Mouse (Mus musculus): Measurements from ENCODE around the gene Lgr5. TPM values are rescaled to one million over a fixed set of nuclear protein-coding genes. Genes with fewer than 3 reads are reported as not detected.

The Lgr5 gene
- total RNA-seq, 2 experiments from 2014 or later, result 33.8 to 33.9 TPM

- DNase-seq (ENCODE audit: low spot score in 2 of 2), result no peak
Observed at GRCm38 (mm10) chr10:115510959-115511358, 76.6 kb downstream of the Lgr5 start.

- DNase-seq (ENCODE audit: low spot score in 2 of 2), result no peak
Observed at GRCm38 (mm10) chr10:115505631-115506239, 81.8 kb downstream of the Lgr5 start.

- no peak for DNase-seq (ENCODE audit: low spot score in 2 of 2)
Observed at GRCm38 (mm10) chr10:115505155-115505554, 82.4 kb downstream of the Lgr5 start.

DNA sequence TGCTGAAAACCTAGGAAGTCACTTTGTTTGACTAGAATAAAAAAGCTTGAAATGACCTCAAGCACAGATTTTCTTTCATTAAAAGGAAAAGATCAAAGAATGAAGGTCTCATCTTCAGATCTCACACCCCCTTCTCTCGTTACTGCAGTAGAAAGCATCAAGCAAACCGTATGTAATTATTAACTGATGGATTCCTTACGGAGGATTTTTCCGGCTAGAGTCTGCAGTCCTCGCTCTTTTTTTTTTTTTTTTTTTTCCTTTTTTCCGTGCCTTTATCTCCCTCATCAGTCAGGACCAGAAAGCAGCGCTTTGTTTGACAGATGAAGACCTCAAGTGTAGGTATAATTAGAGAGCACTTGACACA is 93.8 kb downstream of the Lgr5 start:
- no peak for DNase-seq (ENCODE audit: low spot score in 2 of 2)

- DNase-seq (ENCODE audit: low spot score in 2 of 2), result no peak
Observed at GRCm38 (mm10) chr10:115492956-115493777, 94.4 kb downstream of the Lgr5 start.

DNA sequence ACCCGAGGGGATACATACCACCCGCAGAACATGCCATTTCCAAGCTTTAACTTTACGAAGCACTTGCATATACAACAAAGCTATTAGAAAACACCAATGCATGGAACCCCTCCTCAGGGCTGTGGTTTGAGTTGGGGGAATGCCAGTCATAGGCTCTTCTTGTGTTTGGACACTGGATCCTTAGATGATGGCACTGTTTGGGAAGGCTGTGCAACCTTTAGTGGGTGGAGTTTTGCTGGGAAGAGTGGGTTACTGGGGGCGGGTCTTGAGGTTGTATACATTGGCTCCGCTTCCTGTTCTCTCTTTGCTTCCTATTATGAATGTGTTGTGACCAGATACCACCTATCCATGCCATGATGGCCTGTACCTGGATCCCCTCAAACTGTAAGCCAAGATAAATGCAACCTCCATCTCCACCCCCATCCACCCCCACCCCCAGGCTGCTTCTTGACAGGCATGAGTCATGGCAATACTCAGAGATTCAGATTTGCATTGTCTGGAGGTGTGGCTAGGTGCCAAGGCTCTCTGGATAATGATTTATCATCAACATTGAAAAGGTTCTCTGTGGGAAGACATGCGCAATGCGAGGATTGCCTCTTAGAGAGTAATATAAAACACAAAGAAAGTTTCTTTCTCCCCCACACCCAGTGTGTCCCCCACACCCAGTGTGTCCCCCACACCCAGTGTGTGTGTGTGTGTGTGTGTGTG is 95.6 kb downstream of the Lgr5 start:
- no peak for DNase-seq (ENCODE audit: low spot score in 2 of 2)

DNA sequence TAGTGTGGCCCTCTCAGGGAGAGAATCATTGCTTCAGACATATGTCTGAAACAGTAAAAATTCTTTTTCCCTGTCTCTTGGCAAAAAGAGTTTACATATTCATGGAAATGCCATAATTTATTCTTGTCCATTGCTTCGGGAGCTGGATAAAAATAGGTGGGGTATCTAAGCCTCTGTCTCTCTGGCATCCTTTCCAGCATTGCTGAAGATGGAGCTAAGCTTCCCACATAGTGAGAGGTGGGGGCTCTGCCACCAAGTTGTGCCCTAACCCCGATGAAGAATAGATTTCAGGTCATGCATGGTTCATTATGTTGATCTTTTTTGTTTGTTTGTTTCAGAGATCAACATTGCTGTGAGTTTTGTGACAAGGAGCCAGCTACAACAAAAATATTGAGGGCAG is 102.0 kb downstream of the Lgr5 start:
- no peak for DNase-seq (ENCODE audit: low spot score in 2 of 2)

- DNase-seq (ENCODE audit: low spot score in 2 of 2), result no peak
Observed at GRCm38 (mm10) chr10:115484660-115485059, 102.9 kb downstream of the Lgr5 start.

DNA sequence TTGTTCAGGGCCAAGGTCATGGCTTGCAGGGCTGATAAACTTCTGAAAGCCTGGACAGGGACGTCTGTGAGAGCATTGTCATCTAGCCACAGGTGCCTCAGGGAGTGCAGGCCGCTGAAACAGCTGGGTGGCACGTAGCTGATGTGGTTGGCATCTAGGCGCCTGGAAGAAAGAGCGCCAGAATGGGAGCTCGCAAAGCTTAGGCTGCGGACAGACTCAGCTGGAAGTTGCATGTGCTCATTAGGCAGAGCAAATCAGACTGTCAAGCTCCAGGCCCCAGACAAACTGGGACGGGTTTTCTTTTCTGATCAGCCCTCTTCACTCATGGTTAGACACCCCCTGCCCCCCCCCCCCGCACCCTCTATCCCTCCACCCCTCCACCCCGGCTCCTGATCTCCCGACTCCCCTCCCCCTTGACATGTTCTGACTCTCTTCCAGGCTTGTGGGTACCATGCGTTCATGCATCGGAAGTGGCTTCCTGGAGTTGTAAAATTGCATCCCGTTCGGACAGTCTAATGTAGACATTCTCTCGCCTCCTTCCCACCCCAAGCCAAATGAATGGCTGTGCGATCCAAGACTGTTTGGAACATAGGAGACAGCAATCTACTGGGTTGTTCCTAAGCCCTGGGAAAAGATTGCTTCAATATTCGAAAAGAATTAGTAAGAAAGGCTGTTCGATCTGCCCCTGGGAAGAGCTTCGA is 109.0 kb downstream of the Lgr5 start:
- no peak for DNase-seq (ENCODE audit: low spot score in 2 of 2)

- DNase-seq (ENCODE audit: low spot score in 2 of 2), result no peak
Observed at GRCm38 (mm10) chr10:115476506-115476905, 111.1 kb downstream of the Lgr5 start.

- no peak for DNase-seq (ENCODE audit: low spot score in 2 of 2)
Observed at GRCm38 (mm10) chr10:115475000-115475550, 112.5 kb downstream of the Lgr5 start.

- no peak for DNase-seq (ENCODE audit: low spot score in 2 of 2)
Observed at GRCm38 (mm10) chr10:115473213-115473961, 114.2 kb downstream of the Lgr5 start.

DNA sequence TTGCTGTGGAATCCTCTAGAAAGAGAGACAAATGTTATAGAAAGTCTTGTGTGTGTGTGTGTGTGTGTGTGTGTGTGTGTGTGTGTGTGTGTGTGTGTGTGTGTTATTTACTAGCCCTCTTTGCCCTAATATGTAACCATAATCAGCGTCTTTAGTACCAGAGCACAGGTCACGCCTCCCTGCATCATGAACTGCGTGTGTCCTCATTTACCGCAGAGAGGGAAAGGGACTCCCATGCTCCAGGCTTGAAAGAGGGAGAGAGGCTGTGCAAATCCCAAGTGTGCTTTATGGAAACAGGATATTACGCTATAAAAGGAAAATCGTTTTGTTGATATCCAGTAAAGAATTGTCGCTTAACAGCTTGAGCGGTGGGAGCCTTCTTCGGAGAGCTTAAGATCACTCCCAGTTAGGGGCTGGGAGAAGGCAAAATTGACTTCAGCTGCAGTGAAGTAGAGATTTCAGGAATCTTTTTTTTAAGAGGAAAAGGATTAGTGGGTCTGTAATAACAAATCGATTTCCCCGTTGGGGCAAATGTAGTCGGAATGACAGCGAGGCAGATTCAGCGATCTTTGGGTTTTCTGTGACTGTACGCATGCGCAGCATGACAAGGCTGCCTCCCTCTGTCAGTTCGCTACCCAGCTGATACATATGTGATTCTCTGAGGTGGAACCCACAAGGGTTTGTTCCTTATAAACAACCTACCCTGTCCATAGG is 116.8 kb downstream of the Lgr5 start:
- DNase-seq (ENCODE audit: low spot score in 2 of 2), result no peak

- no peak for DNase-seq (ENCODE audit: low spot score in 2 of 2)
Observed at GRCm38 (mm10) chr10:115469040-115469439, 118.5 kb downstream of the Lgr5 start.

- DNase-seq (ENCODE audit: low spot score in 2 of 2), result no peak
Observed at GRCm38 (mm10) chr10:115468632-115469031, 118.9 kb downstream of the Lgr5 start.

GRCm38 (mm10) chr10:115467985-115468384 is 119.6 kb downstream of the Lgr5 start:
- DNase-seq (ENCODE audit: low spot score in 2 of 2), result no peak

DNA sequence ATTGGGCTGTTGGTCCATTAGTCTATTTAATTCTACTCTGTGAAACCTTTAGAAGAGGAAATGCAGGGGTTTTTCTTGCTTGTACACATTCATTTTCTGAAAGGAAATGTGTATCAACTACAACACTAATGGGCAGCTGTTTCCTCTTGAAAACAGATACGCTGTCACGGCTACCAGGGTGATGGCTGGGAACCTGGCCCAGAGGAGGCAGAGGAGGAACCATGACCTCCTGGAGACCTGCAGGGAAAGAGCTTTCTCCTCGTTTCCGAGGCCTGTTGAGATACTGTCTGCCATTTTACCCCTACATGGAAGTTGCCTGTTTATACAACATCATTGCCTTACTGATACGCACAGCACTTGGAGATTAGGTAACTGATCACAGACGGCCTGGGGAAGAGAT is 121.8 kb downstream of the Lgr5 start:
- DNase-seq (ENCODE audit: low spot score in 2 of 2), result no peak

GRCm38 (mm10) chr10:115465072-115465471 is 122.5 kb downstream of the Lgr5 start:
- DNase-seq (ENCODE audit: low spot score in 2 of 2), result no peak

- DNase-seq (ENCODE audit: low spot score in 2 of 2), result no peak
Observed at GRCm38 (mm10) chr10:115462646-115463045, 124.9 kb downstream of the Lgr5 start.

Measured in adrenal gland, postnatal 4 days (tissue).